Mouse (Mus musculus): Measurements from ENCODE around the gene Ubl4b.

GRCm38 (mm10) chr3:107581103-107582010 is 26.5 kb upstream of the Ubl4b start:
- TF ChIP-seq CTCF (IDR thresholded peaks at IDR 0.05; ENCODE audit: extremely low read depth, insufficient read depth, low read length) = no peak
- no peak for TF ChIP-seq POLR2A (IDR thresholded peaks at IDR 0.05; ENCODE audit: extremely low read depth, insufficient read depth, low read length)

Data from cortical plate, adult 2 months (tissue).